Mouse (Mus musculus) Patski (cell line): ENCODE measurements at regions not wholly inside any gene's neighbourhood (a gene's known extent, or its start where the extent isn't known, plus 50 kb on each side); places are given as distances from the start of the nearest gene placed in this dataset.

ENCODE experiments used
- ATAC-seq: fragments of 100-300 bp; one replicate; pipeline ENCODE4 v1.8.0; 2021
- CTCF ChIA-PET: fragments of 350-600 bp; sonication (Branson Sonifier 250); formaldehyde crosslinking; loops from one replicate; lab custom pipeline; 2022; ENCODE audit warnings: inconsistent platforms; lab: Charles Lee
- POLR2A ChIA-PET: fragments of 350-600 bp; sonication (Branson Sonifier 250); formaldehyde crosslinking; loops from one replicate; lab custom pipeline; 2022; ENCODE audit warnings: antibody characterized with exemption, inconsistent platforms; lab: Charles Lee
- DNase-seq: peaks from one replicate; pipeline ENCODE4 v3.0.0-alpha.2; 2011; ENCODE audit warnings: low read depth, low spot score
- H3K27me3 ChIP-seq: fragments of 371-371 bp; one replicate; pipeline ENCODE4 v1.5.1; 2021
- CTCF ChIP-seq: fragments of 100-300 bp; IDR thresholded peaks from one replicate; pipeline ENCODE4 v1.5.1; 2021
- in situ Hi-C: fragments of 300-500 bp; cut with MboI; formaldehyde crosslinking; loops from 3 replicates; pipeline ENCODE4 v1.11.1; 2018; ENCODE audit warnings: low pct_unique_long_range_greater_than_20kb, mixed read lengths

DNA sequence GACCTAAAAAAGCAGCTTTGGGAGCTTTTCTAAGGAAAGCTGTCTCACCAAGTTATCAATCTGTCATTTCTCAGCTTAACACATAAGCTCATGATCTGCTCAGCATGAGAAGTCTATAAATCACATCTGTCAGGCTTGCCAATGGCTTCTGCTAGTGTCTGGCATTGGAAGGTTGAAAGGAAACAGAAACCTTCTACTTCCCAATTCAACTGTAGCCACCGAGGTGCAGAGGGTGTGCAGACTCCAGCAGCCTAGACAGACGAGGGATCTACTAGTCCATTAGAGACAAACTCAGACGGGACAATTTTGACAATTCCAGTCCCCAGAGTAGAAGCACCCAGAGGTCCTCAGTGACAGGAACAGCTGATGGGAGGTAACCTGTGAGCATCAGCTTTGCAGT is 103.0 kb downstream of the Nab1 start:
- in situ Hi-C loops: no loop called here
- ChIA-PET CTCF (interaction anchor here (1.0 kb wide), 1 partner anchor 13 kb away, joined by 4 read pairs; no protein-coding TSS in a partner anchor), POLR2A (no interaction called here)
- no peak for DNase-seq
- peaks cover 12% of the 10 kb centered on the region for H3K27me3 ChIP-seq
- TF ChIP-seq CTCF: no peak
- ATAC-seq: no peak

DNA sequence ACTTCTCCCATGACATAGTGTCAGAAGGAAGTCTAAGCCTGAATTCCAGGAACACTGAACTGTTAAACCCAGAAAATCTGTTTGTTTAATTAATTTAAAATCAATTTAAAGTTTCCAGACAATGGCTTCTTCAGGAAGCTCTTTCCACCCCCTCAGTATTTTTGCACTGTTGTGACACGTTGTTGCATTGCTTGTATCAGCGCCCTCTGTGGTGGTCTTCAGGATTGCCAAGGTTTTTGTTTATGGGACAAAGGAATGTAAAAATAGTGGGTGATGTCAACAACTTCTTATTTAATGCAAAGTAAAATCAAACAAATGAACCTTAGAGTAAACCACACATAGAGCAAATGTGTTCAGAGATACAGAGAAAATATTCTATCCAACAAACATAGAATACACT is 107.5 kb downstream of the Nab1 start:
- DNase-seq: no peak
- ChIA-PET CTCF (no interaction called here), POLR2A (no interaction called here)
- peaks cover 3% of the 10 kb centered on the region for H3K27me3 ChIP-seq
- no peak for ATAC-seq
- TF ChIP-seq CTCF: peak; percentile 37
- in situ Hi-C loops: no loop called here

DNA sequence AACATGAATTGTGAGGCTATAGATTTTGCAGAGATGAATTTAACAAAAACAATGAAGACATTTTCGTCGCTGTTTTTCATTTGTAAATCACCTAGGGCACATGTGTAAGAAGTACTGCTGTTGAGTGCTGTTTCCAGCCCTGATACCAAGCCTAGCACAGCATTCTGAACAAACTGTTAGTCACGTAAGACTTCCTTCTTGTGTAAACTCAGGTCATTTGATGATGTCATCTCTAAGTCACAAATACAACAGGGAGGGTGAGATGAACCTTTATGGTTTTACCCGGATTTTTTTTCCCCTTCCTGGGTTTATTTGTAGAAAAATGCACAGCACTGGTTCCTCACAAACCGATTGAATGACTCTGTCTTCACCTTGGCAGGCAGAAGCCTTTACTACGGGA is 111.6 kb downstream of the Nab1 start:
- H3K27me3 ChIP-seq: peaks cover 13% of the 10 kb centered on the region
- no peak for TF ChIP-seq CTCF
- DNase-seq (no peak), ATAC-seq (no peak)
- in situ Hi-C loops: no loop called here
- ChIA-PET CTCF (no interaction called here), POLR2A (no interaction called here)

DNA sequence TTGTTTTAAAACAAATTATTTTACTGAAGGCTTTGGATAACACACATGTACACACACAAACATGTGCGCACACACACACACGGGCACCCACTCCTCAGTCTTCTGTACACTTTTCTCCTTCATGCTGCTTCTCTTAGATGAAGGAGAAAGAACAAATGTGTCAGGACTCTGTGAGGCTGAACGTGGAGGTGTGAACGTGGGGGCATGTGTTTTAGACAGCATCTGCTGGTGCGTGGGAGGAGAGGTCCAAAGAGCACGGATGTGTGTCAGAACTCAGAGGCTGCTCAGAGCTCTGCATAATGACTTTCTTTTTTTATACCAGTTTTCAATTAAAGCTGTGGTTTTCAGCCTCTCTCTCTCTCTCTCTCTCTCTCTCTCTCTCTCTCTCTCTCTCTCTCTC is 112.4 kb downstream of the Nab1 start:
- peaks cover 13% of the 10 kb centered on the region for H3K27me3 ChIP-seq
- in situ Hi-C loops: no loop called here
- no peak for TF ChIP-seq CTCF
- ChIA-PET CTCF (no interaction called here), POLR2A (no interaction called here)
- DNase-seq: no peak
- no peak for ATAC-seq

DNA sequence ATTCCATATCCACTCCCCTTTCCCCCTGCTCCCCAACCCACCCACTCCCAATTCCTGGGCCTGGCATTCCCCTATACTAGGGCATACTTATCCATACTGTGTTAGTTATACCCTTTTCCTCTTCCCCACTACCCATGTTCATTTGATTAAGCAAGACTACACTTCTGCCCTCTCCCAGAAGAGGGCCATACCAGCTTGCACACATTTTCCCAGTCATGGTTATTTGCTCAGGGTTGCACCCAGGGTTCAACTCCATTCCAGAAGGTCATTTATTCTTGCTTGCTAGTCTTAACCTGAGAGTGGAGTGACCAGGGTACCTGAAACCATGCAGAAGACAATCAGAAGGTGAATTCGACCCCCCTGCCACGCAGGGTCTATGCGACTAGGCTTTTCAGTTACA is 113.4 kb downstream of the Nab1 start:
- peaks cover 13% of the 10 kb centered on the region for H3K27me3 ChIP-seq
- DNase-seq: no peak
- peak; percentile 16 for TF ChIP-seq CTCF
- CTCF ChIA-PET: no interaction called here
- in situ Hi-C loops: no loop called here
- ATAC-seq: no peak
- POLR2A ChIA-PET: no interaction called here

DNA sequence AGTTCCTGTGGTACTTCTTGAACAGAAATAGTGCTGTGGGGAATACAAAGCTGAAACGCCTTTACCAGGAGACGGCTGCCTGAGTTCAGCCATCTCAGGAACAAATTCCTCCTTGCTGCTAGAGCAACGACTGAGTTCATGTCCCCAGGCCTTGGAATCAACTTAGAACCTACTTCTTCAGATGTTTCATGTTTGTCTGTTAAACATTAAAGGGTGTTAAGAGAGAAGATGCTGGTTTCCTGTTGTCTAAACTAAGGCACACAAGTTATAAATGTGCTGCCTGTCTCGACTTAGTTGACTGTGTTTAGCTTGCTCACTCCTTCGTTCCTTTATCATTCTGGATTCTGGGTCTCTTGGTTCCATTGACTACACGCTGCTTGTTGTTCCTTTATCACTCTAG is 125.2 kb downstream of the Nab1 start:
- ATAC-seq: no peak
- peaks cover 26% of the 10 kb centered on the region for H3K27me3 ChIP-seq
- CTCF ChIA-PET: interaction anchor here (1.2 kb wide), 1 partner anchor 10 kb away, joined by 3 read pairs; no protein-coding TSS in a partner anchor
- POLR2A ChIA-PET: no interaction called here
- in situ Hi-C loops: no loop called here
- TF ChIP-seq CTCF: no peak
- no peak for DNase-seq

DNA sequence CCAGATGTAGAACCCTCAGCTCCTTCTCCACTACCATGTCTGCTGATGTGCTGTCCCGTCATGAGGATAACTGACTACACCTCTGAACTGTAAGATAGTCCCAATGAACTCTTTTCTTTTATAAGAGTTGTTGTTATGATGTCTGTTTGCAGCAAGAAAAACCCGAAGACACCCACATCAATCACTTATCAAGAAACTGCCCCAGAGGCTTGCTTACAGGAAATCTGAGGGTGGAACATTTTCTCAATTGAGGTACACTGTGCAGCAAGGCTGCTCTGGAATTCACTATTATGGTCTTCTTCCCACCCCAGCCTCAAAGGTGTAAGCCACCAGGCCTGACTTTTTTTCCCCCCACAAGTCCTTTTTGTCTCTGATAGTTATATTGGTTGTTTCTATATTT is 125.8 kb downstream of the Nab1 start:
- H3K27me3 ChIP-seq: peaks cover 26% of the 10 kb centered on the region
- ATAC-seq (no peak), DNase-seq (no peak)
- in situ Hi-C loops: no loop called here
- CTCF ChIA-PET: no interaction called here
- POLR2A ChIA-PET: no interaction called here
- no peak for TF ChIP-seq CTCF

DNA sequence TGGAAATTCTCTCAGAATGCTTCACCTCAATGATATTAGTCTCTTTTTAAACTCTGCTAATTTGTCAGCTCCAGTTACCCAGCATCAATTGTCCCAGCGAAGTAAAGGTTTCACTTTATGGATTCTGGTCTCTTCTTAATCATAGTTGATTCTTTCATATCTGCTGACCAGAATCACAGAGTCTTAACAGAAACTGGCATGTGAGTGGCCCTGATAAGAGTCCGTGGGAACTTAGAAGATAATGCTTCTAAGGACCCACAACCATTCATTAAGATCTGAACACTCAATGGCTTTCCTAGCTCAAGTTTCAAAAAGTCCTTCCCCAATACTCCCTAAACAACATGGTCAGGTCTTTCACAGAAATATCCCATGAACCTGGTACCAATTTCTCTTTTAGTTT is 126.7 kb downstream of the Nab1 start:
- in situ Hi-C loops: no loop called here
- ChIA-PET POLR2A (no interaction called here), CTCF (no interaction called here)
- no peak for ATAC-seq
- peaks cover 30% of the 10 kb centered on the region for H3K27me3 ChIP-seq
- no peak for TF ChIP-seq CTCF
- DNase-seq: no peak

DNA sequence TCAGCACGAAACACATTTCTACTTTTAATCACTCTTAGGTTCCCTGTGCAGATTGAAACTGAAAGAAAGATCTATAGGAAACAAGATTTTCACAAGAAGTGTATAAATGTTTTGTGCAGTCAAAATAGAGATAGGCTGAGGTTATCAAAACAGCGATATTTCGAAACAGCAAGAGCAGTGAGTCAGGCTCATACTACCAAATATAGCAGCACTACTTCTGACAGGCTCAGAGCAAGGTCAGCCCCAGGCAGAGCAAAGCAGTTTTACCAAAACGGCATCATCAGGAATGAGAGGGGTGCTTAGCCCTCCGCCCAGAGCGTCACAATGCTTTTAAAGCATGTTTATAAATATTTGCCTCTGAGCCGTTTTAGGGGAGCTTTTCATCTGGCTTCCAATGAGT is 133.4 kb upstream of the Gls start:
- POLR2A ChIA-PET: interaction anchor here (0.6 kb wide), 1 partner anchor 971 kb away, joined by 5 read pairs; no protein-coding TSS in a partner anchor
- ATAC-seq (no peak), DNase-seq (peak; percentile 7)
- CTCF ChIA-PET: no interaction called here
- peaks cover 16% of the 10 kb centered on the region for H3K27me3 ChIP-seq
- no peak for TF ChIP-seq CTCF
- in situ Hi-C loops: no loop called here

DNA sequence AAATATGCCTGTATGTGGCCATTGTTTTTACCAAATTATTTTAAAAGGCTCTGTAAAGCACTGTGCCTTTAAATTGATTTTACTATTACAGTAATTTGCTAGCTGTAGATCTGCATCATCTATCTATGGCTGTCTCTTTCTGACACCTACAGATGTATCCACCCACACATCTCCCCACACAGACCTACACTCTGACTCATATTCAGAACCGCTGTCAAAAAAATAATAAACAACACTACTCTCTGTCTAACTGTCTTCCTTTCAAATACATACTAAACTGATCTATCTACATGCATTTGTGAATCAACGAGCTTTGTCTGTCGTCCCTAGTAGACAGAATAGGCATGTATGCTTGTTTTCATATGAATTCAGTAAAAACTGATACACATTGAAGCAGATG is 130.6 kb upstream of the Gls start:
- no peak for DNase-seq
- no peak for TF ChIP-seq CTCF
- CTCF ChIA-PET: interaction anchor here (0.9 to 1.1 kb wide), 2 partner anchors 11 to 16 kb away, joined by 4 read pairs; no protein-coding TSS in a partner anchor
- POLR2A ChIA-PET: no interaction called here
- no peak for ATAC-seq
- in situ Hi-C loops: no loop called here
- peaks cover 14% of the 10 kb centered on the region for H3K27me3 ChIP-seq

DNA sequence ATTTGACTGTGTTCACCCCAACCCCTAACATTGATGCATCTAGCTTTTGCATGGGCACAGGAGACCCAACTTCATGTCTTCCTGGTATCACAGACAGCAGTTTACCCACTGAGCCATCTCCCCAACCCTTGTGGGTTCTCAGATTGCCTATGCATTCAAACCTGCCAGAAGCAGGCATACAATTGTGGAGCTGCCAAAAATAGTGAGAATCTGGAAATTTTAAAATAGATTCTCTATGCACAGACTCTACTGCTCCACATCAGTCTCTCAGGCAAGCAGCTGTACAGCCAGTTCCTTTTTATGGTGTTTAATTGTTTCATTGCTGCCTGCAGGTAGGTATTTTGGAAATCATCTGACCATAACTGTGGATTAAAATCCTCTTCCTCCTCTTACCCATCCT is 129.9 kb upstream of the Gls start:
- in situ Hi-C loops: no loop called here
- no peak for ATAC-seq
- no peak for TF ChIP-seq CTCF
- H3K27me3 ChIP-seq: peaks cover 14% of the 10 kb centered on the region
- no peak for DNase-seq
- ChIA-PET POLR2A (no interaction called here), CTCF (interaction anchor here (0.9 to 1.1 kb wide), 2 partner anchors 9 to 17 kb away, joined by 3 to 4 read pairs; no protein-coding TSS in a partner anchor)

DNA sequence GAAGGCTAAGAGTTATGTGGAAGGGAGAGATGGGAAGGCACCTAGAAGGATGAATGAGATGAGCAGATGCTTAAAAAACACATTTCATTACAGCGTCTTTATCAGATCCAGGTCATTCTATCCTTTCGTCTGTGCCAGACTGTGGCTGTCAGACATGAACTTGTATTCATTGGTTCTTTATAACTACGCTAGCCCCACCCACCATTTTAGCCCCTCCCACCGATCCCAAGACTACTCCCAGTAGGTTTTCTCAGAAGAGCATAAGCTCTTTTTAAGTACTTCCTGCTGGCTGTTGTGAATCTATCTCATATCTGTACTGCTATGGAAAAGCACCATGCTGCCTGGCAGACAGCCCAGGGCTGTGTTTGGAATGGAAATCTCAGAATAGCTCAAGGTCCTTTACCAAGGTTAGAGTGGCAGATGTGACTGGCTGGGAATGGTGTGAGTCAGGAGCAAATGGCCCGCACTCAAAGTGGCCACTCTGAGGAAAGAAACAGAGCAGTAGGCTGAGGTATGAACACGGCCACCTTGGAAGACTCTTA is 121.1 kb upstream of the Gls start:
- ATAC-seq: no peak
- DNase-seq: no peak
- in situ Hi-C loops: no loop called here
- H3K27me3 ChIP-seq: peaks cover 7% of the 10 kb centered on the region
- POLR2A ChIA-PET: no interaction called here
- CTCF ChIA-PET: interaction anchor here (0.8 kb wide), 1 partner anchor 9 kb away, joined by 3 read pairs; no protein-coding TSS in a partner anchor
- TF ChIP-seq CTCF: no peak
